Mouse (Mus musculus) adrenal gland, postnatal 4 days (tissue): ENCODE results near the gene Kbtbd13. TPM values are rescaled to one million over a fixed set of nuclear protein-coding genes. Genes with fewer than 3 reads are reported as not detected.

ENCODE experiments used
- DNase-seq, 2 experiments: peaks; one replicate each; pipeline ENCODE4 v3.0.0; 2021 to 2022; ENCODE audit warnings: low spot score in 2 of 2, mixed read lengths in 2 of 2
- long read RNA-seq, 2 experiments: library from polyadenylated mRNA; stranded (forward); transcript quantifications; one replicate each; pipeline ENCODE4 v2.0.0; 2021
- total RNA-seq, 2 experiments: library from RNA; stranded (reverse); gene quantifications; 2 replicates each; pipeline ENCODE4 v1.2.3; 2021

Kbtbd13 gene
- 1 to 10 TPM in 1 of 2 experiments, under 1 TPM in 1; 0.99 to 1.0 TPM for total RNA-seq
- long read RNA-seq, experiment 1, partial matches to known transcripts, result 0 of 3 reads
- long read RNA-seq, experiment 1, other reads (novel, unspliced or antisense), result 0 of 3 reads
- long read RNA-seq, experiment 2, partial matches to known transcripts, result 0 of 2 reads
- long read RNA-seq, experiment 2, other reads (novel, unspliced or antisense), result 0 of 2 reads

- no peak for DNase-seq
Measured at GRCm38 (mm10) chr9:65391613-65391964, at the start of gene Kbtbd13. Kbtbd13 (minus strand) TSS chr9:65391652.

GRCm38 (mm10) chr9:65435671-65436301 lies 44.3 kb upstream of the Kbtbd13 start, which contains the start of gene Mtfmt:
Mtfmt (plus strand) TSS chr9:65435782.
- DNase-seq, result peak; percentile 85 to 88

GRCm38 (mm10) chr9:65435211-65435610 lies 43.8 kb upstream of the Kbtbd13 start:
- DNase-seq, result no peak

DNA sequence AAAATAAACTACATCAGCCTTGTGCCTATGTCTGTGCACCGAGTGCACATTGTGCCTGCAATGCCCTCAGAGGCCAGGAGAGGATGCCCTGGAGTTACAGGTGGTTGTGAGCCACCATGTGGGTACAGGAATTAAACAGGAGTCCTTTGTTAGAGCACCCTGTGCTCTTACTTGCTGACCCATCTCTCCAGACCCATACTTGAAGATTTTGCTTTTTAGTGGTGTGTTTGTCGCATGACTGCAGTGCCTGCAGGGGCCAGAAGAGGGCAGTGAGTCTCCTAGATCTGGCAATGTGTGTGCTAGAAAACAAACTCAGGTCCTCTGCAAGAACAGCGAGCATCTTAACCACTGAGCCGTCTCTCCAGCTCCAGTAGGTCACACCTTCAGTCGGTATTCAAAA lies 42.7 kb upstream of the Kbtbd13 start:
- DNase-seq, result peak; percentile 15 to 40

- peak; percentile 56 to 77 for DNase-seq
Measured at GRCm38 (mm10) chr9:65432236-65432635, 40.8 kb upstream of the Kbtbd13 start.

GRCm38 (mm10) chr9:65430921-65431320 lies 39.5 kb upstream of the Kbtbd13 start:
- DNase-seq, result no peak

DNA sequence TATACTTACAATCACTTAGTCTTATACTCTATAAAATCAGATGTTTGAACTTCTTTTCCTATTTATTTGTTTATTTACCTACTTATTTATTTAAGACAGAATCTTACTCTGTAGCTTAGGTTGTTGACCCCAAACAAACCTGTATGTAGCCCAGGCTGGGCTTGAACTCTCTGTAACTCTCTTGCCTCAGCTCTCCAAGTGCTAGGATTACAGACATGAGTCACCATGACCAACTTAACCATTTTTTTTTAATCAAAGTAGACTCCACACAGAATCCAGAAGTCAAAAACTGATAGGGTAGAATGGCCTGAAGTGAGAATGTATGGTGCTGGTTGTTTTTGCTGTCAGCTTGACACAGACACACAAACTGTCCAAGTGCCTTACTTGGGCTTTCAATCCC lies 38.9 kb upstream of the Kbtbd13 start:
- no peak for DNase-seq

GRCm38 (mm10) chr9:65428003-65428402 lies 36.6 kb upstream of the Kbtbd13 start:
- DNase-seq, result no peak

GRCm38 (mm10) chr9:65427511-65427910 lies 36.1 kb upstream of the Kbtbd13 start:
- no peak for DNase-seq

GRCm38 (mm10) chr9:65424393-65424792 lies 32.9 kb upstream of the Kbtbd13 start:
- no peak for DNase-seq

- no peak for DNase-seq
Measured at GRCm38 (mm10) chr9:65422760-65423501, 31.5 kb upstream of the Kbtbd13 start, which contains the start of gene Slc51b. Slc51b (minus strand) TSS chr9:65422955.

GRCm38 (mm10) chr9:65419633-65420032 lies 28.2 kb upstream of the Kbtbd13 start:
- no peak for DNase-seq

GRCm38 (mm10) chr9:65417738-65418137 lies 26.3 kb upstream of the Kbtbd13 start:
- no peak for DNase-seq

- DNase-seq, result no peak
Measured at GRCm38 (mm10) chr9:65411326-65411725, 19.9 kb upstream of the Kbtbd13 start.

DNA sequence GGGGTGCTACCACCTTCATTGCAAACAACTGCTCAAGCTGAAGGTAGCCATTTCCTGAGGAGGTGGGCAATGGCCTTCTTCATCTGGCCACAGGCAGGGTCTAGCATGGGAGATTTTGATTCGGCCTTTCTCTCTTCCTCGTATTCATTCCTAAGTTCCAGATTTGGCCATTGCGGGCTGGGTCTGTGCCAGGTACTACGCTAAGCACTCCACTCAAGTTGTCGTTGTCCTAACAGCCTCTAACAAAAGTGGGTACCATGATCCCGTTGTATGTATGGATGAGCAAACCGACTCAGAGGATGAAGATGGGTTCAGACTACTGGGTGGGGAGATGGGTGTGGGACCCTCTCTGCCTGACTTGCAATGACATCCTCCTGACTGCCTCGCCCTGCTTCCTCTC lies 18.9 kb upstream of the Kbtbd13 start:
- no peak for DNase-seq

DNA sequence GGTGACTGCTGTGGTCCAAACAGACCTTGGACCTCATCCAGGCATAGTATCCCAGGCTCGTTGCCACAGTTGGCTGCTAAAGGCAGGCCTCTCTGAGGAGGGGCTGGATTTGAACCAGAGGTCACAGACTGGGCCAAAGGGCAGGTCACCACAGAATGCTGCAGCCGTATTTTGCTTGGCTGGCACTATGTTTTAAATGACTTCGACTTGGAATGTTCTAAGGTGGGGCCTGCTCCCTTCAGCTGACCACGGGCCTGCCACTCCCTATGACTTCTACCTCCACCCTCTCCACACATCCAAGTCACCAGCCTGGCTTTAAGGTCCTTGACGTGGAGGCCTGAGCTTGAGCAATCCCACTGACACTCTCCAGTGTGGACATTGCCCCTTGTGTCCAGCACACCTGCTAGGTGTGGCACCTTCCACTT lies 17.4 kb upstream of the Kbtbd13 start:
- no peak for DNase-seq

GRCm38 (mm10) chr9:65407861-65408260 lies 16.4 kb upstream of the Kbtbd13 start:
- no peak for DNase-seq

DNA sequence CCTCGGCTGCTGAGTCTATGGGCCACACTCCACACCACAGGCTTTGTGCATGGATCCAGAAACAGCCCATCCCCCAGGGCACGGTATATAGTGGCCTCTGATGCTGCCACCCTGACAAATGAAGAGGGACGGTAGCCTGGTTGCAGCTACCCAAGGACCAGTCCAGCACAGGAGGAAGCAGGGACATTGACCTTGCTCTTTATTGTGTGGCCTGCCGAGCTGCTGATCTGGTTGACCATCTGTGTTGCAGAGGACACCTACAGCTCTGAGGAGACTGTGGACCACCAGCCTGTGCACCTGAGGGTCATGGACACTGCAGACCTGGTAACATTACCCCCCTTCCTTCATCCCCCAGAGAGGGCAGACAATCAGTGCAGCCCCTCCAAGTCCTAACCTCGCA lies 15.9 kb upstream of the Kbtbd13 start:
- no peak for DNase-seq

GRCm38 (mm10) chr9:65405184-65405449 lies 13.7 kb upstream of the Kbtbd13 start:
- no peak for DNase-seq

DNA sequence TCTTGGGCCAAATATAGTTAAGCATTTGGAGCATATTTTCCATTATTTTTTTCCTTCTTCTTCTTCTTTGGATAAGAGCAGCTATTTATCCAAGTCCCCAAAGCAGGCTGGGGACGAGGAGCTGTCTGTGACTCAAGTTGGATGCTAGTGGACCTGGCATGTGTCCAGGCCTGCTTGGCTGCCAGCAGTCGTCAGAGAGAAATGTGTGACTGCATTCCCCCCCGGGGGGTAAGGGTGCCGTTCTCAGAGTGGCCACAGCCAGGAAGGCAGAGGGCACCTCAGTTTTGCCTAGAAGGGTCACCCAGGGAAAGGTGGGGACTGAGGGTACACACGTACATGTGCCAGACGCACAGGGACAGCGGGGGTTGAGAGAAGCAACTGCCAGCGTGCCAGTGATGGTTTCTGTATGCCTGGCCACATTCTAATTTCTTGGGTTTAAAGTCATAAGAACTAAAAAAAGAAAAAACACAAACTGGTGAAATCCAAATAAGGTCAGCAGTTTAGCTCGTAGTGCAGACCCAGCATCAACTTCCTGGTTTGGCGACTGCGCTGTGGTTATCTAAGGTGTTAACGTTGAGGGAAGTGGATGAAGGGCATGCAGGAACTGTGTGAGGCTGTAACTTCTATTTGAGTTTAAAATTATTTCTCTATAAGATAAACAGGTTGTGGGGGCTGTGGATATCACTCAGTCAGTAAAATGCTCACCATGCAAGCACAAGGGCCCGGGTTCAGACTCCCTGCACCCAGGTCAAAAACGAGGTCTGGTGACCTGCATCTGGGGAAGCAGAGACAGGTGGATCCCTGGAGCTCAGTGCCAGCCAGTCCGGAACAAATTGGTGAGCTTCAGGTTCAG lies 13.1 kb upstream of the Kbtbd13 start:
- peak; percentile 42 to 63 for DNase-seq

GRCm38 (mm10) chr9:65399934-65400333 lies 8.5 kb upstream of the Kbtbd13 start:
- no peak for DNase-seq

- peak; percentile 26 to 46 for DNase-seq
Measured at GRCm38 (mm10) chr9:65398279-65398678, 6.8 kb upstream of the Kbtbd13 start, which contains the start of gene Rasl12. Rasl12 (plus strand) TSS chr9:65398506.
